In the genomic region with DNA sequence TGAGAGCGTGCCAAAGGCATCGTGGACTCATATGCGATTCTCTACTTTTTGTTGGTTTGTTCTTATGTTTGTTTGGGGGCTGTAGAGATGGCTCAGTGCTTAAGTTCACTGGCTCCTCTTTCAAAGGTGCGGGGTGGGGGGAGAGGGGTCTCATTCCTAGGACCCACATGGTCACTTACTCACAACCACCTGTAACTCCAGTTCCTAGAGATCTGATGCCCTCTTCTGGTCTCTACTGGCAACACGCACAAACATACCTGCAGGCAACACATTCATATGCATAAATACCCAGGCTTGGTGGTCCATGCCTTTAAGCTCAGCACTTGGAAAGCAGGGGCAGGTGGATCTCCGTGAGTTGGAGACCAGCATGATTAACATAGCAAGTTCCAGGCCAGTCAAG, we compare ENCODE assay signal across 16 mouse cellular contexts.
A peak's percentile ranks its signal among the peaks of the same experiment; 100 is the strongest.
DNase-seq lines count a peak whose midpoint lies in the region; ATAC-seq and TF ChIP-seq lines count a peak whose summit lies in the region.
"Had no signal": no experiment of that assay in that cellular context is flagged by ENCODE, and none has a peak within 500 bp of the region (broad histone marks: within the 10 kb centered on the region; RNA-seq: fewer than 3 reads in every experiment).

No protein-coding gene starts in this region.

- no peak for ATAC-seq in intestine, postnatal 0 days
- no peak for ATAC-seq in intestine, embryonic 15.5 days
- ATAC-seq in Patski: no peak
- no peak for ATAC-seq in stomach, postnatal 0 days (ENCODE audit: low FRiP score, low TSS enrichment)
- ATAC-seq in frontal cortex, adult (ENCODE audit: low TSS enrichment): no peak
- ATAC-seq: forebrain, embryonic 15.5 days; inflammation-experienced regulatory T-cells, adult 6 months had no signal

- 79% methylated on average over 6 of the region's 6 CpGs for WGBS in intestine, postnatal 0 days
- 80% methylated on average over 6 of the region's 6 CpGs for WGBS in intestine, embryonic 15.5 days
- WGBS in stomach, postnatal 0 days: 83% methylated on average over 6 of the region's 6 CpGs

- POLR2A ChIA-PET in Patski (lab: Charles Lee): interaction anchor here (0.6 kb wide), 1 partner anchor 21 kb away, joined by 3 read pairs; no protein-coding TSS in a partner anchor

- CTCF ChIA-PET in Patski (lab: Charles Lee): no interaction called here

- no peaks in the 10 kb centered on the region for H3K9me3 ChIP-seq in intestine, postnatal 0 days (ENCODE audit: control insufficient read depth)
- no peaks in the 10 kb centered on the region for H3K9me3 ChIP-seq in intestine, embryonic 15.5 days
- no peaks in the 10 kb centered on the region for H3K9me3 ChIP-seq in stomach, postnatal 0 days (ENCODE audit: control insufficient read depth, low read length)
- H3K9me3 ChIP-seq: forebrain, embryonic 15.5 days; stomach, embryonic 15.5 days had no signal

- no peak overlapping the region for H3K4me3 ChIP-seq in intestine, postnatal 0 days (ENCODE audit: low read depth, low read length)
- H3K4me3 ChIP-seq in intestine, embryonic 15.5 days (replicated peaks): no peak overlapping the region
- H3K4me3 ChIP-seq in stomach, postnatal 0 days (ENCODE audit: low read depth, low read length): no peak overlapping the region
- H3K4me3 ChIP-seq: forebrain, embryonic 15.5 days; megakaryocyte, embryonic 14.5 days; myocyte; stomach, embryonic 15.5 days had no signal

- H3K4me2 ChIP-seq in intestine, postnatal 0 days (replicated peaks; ENCODE audit: low read depth): no peak overlapping the region
- no peak overlapping the region for H3K4me2 ChIP-seq in intestine, embryonic 15.5 days (replicated peaks)
- no peak overlapping the region for H3K4me2 ChIP-seq in stomach, postnatal 0 days (replicated peaks; ENCODE audit: low read depth)
- H3K4me2 ChIP-seq: forebrain, embryonic 15.5 days; stomach, embryonic 15.5 days had no signal

- no peaks in the 10 kb centered on the region for H3K36me3 ChIP-seq in intestine, postnatal 0 days (ENCODE audit: control insufficient read depth, insufficient read depth)
- no peaks in the 10 kb centered on the region for H3K36me3 ChIP-seq in intestine, embryonic 15.5 days
- no peaks in the 10 kb centered on the region for H3K36me3 ChIP-seq in stomach, postnatal 0 days (ENCODE audit: control insufficient read depth, insufficient read depth, low read length)
- H3K36me3 ChIP-seq: forebrain, embryonic 15.5 days; stomach, embryonic 15.5 days had no signal

- TF ChIP-seq EP300 in stomach, postnatal 0 days (optimal IDR thresholded peaks at IDR 0.05): no peak

- H3K4me1 ChIP-seq in intestine, postnatal 0 days (replicated peaks; ENCODE audit: control insufficient read depth, insufficient read depth, low read length): no peaks in the 10 kb centered on the region
- no peaks in the 10 kb centered on the region for H3K4me1 ChIP-seq in intestine, embryonic 15.5 days (replicated peaks)
- no peaks in the 10 kb centered on the region for H3K4me1 ChIP-seq in stomach, postnatal 0 days (replicated peaks; ENCODE audit: control insufficient read depth, insufficient read depth)
- H3K4me1 ChIP-seq: forebrain, embryonic 15.5 days; megakaryocyte, embryonic 14.5 days; stomach, embryonic 15.5 days had no signal

- TF ChIP-seq CTCF in intestine, postnatal 0 days (IDR thresholded peaks at IDR 0.05; ENCODE audit: low read depth): peak; percentile 55
- TF ChIP-seq CTCF in Patski (IDR thresholded peaks at IDR 0.05): peak; percentile 67
- peak; percentile 59 for TF ChIP-seq CTCF in stomach, postnatal 0 days (IDR thresholded peaks at IDR 0.05; ENCODE audit: low read depth)

- no peaks in the 10 kb centered on the region for H3K27me3 ChIP-seq in intestine, postnatal 0 days (replicated peaks; ENCODE audit: control insufficient read depth, insufficient read depth, low read length)
- no peaks in the 10 kb centered on the region for H3K27me3 ChIP-seq in intestine, embryonic 15.5 days (replicated peaks)
- H3K27me3 ChIP-seq in Patski: peaks cover 3% of the 10 kb centered on the region
- no peaks in the 10 kb centered on the region for H3K27me3 ChIP-seq in stomach, postnatal 0 days (ENCODE audit: control insufficient read depth, insufficient read depth, low read length)
- H3K27me3 ChIP-seq: forebrain, embryonic 15.5 days; megakaryocyte, embryonic 14.5 days; stomach, embryonic 15.5 days had no signal

- no peak overlapping the region for H3K9ac ChIP-seq in intestine, postnatal 0 days (ENCODE audit: low read depth, low read length)
- no peak overlapping the region for H3K9ac ChIP-seq in intestine, embryonic 15.5 days
- H3K9ac ChIP-seq in stomach, postnatal 0 days (ENCODE audit: low read length): no peak overlapping the region
- H3K9ac ChIP-seq: forebrain, embryonic 15.5 days; stomach, embryonic 15.5 days had no signal

- DNase-seq in lung, postnatal 36 days: peak; percentile 51
- no peak for DNase-seq in lung, adult 18-20 months
- DNase-seq in Patski (ENCODE audit: low read depth, low spot score): no peak
- DNase-seq in stomach, postnatal 0 days (ENCODE audit: low spot score): no peak
- DNase-seq: adrenal gland, adult 2 months; gastrocnemius, postnatal 25 days; kidney, postnatal 25 days; right cerebral cortex, postnatal 25 days had no signal

- in situ Hi-C loops in Patski (cut with MboI; ENCODE audit: low pct_unique_long_range_greater_than_20kb): no loop called here

- H3K27ac ChIP-seq in intestine, postnatal 0 days (ENCODE audit: low read depth, low read length): no peak overlapping the region
- H3K27ac ChIP-seq in intestine, embryonic 15.5 days: no peak overlapping the region
- H3K27ac ChIP-seq in stomach, postnatal 0 days (replicated peaks): no peak overlapping the region
- H3K27ac ChIP-seq: forebrain, embryonic 15.5 days; stomach, embryonic 15.5 days had no signal
